Mouse (Mus musculus) hindbrain, embryonic 16.5 days (tissue): ENCODE measurements around the gene Trim7. TPM values are rescaled to one million over a fixed set of nuclear protein-coding genes. Genes with fewer than 3 reads are reported as not detected.
"Not testable (repeated sequence)": the region's sequence is repeated elsewhere in the genome, so short reads cannot be mapped to it uniquely, and the experiment has no call there.

Experiments
- ATAC-seq: fragments of 200-750 bp; cut with Nextera tagmentation; 2 replicates; pipeline ENCODE4 v1.8.0; 2017; ENCODE audit warnings: moderate TSS enrichment, moderate library complexity
- H3K27ac ChIP-seq: fragments of 300-500 bp; sonication (generic); 2 replicates; pipeline ENCODE4 v1.5.1; 2014; ENCODE audit warnings: low read depth, mild to moderate bottlenecking, control low read depth, low read length, moderate library complexity
- H3K27me3 ChIP-seq: fragments of 300-500 bp; sonication (generic); replicated peaks from 2 replicates; pipeline ENCODE4 v1.6.1; 2014; ENCODE audit warnings: low read length; ENCODE audit not compliant: control insufficient read depth, insufficient read depth
- H3K36me3 ChIP-seq: fragments of 300-500 bp; sonication (generic); 2 replicates; pipeline ENCODE4 v1.6.1; 2014; ENCODE audit warnings: mild to moderate bottlenecking, low read length, moderate library complexity, mixed read lengths; ENCODE audit not compliant: control insufficient read depth, insufficient read depth
- H3K4me1 ChIP-seq: fragments of 300-500 bp; sonication (generic); 2 replicates; pipeline ENCODE4 v1.6.1; 2014; ENCODE audit warnings: low read depth, low read length; ENCODE audit not compliant: control insufficient read depth, insufficient read depth
- H3K4me2 ChIP-seq: fragments of 300-500 bp; sonication (generic); 2 replicates; pipeline ENCODE4 v1.6.1; 2014; ENCODE audit warnings: mild to moderate bottlenecking, low read length, control low read depth, moderate library complexity
- H3K4me3 ChIP-seq: fragments of 300-500 bp; sonication (generic); 2 replicates; pipeline ENCODE4 v1.5.1; 2014; ENCODE audit warnings: mild to moderate bottlenecking, low read length, control low read depth, moderate library complexity
- H3K9ac ChIP-seq: fragments of 300-500 bp; sonication (generic); 2 replicates; pipeline ENCODE4 v1.6.1; 2014; ENCODE audit warnings: low read depth, mild to moderate bottlenecking, control low read depth, low read length, moderate library complexity
- H3K9me3 ChIP-seq: fragments of 300-500 bp; sonication (generic); 2 replicates; pipeline ENCODE4 v1.6.1; 2014; ENCODE audit warnings: mild to moderate bottlenecking, low read length, moderate library complexity; ENCODE audit not compliant: control insufficient read depth
- WGBS: fragments of 180-500 bp; shearing (Covaris S2); extraction: QIAGEN DNeasy Blood & Tissue Kit; methylation state at CpG from one replicate; pipeline ENCODE4 v1.1.7; 2014; 5-methylcytosine and 5-hydroxymethylcytosine counted together
- polyA plus RNA-seq: library from polyadenylated mRNA; unstranded; fragments of >200 nt; fragmentation: Nextera tagmentation; extraction: Ambion mirVana; gene quantifications from 2 replicates; pipeline ENCODE4 v1.2.1, GENCODE M21; 2015

The Trim7 gene
- polyA plus RNA-seq, 1 experiment from 2014 or later, result 2.7 TPM

GRCm38 (mm10) chr11:48898812-48899431 lies 73.0 kb downstream of the Trim7 start:
- H3K9me3 ChIP-seq, result no peaks in the 10 kb centered on the region
- no peak overlapping the region for H3K4me3 ChIP-seq
- ATAC-seq, result no peak
- no peaks in the 10 kb centered on the region for H3K36me3 ChIP-seq
- H3K4me1 ChIP-seq, result no peaks in the 10 kb centered on the region
- H3K27ac ChIP-seq, result no peak overlapping the region
- 75% methylated on average over 2 of the region's 2 CpGs for WGBS
- H3K27me3 ChIP-seq, result no peaks in the 10 kb centered on the region
- no peak overlapping the region for H3K9ac ChIP-seq
- H3K4me2 ChIP-seq, result no peak overlapping the region

DNA sequence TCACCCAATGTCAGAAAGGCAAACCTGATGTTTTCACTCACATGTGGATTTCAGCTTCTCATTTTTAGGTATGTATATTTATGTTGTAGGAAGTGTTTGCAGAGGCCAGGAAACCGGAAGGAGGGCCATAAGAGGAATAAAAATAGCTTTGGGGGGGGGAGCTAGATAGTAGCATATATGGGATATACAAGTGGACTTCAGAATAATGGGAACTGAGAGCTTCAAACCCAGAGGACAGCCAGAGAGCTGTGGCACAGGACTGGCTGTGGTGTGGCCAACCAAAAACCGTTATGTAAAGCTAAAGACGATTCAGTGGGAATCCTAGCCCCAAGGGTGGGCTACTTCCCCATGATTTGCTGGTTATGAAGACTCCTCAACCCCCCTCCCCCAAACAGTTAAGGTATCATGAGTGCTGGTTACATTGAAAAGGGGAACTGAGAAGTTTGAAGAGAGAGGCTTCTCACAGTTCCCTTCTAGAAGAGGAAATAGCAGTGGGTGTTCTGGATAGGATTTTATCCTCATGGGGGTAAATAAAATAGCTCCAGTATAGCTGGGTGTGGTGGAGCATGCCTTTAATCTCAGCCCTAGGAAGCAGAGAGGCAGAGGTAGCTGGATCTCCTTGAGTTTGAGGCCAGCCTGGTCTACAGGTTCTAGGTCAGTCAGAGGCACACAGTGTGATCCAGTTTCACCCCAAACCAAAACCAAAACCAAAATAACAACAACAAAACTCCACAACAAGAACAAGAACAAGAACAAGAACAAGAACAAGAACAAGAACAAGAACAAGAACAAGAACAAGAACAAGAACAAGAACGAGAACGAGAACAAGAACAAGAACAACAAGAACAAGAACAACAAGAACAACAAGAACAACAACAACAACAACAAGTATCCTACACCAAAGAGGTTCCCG lies 75.0 kb downstream of the Trim7 start:
- H3K4me3 ChIP-seq, H3K4me2 ChIP-seq, H3K27me3 ChIP-seq, H3K4me1 ChIP-seq, H3K36me3 ChIP-seq, H3K9me3 ChIP-seq, H3K9ac ChIP-seq, ATAC-seq, H3K27ac ChIP-seq: not testable (repeated sequence)
- 91% methylated on average over 5 of the region's 6 CpGs for WGBS

DNA sequence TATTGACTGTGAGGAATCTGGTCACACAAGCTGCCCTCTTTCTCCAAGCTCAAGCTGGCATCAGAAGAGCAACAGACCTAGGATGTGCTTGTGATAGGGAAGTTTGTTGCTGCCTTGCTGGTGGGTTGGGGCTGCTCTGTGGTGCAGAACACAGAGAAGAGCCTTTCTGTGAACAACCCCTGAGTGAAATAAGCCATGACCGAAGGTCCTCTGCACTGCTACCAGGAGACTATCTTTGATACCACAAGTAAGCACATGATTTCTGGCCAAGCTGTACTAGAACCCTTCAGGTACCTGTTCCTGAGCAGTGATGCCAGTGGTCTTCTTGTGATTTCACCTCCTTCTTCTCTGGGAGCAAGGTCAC lies 75.6 kb downstream of the Trim7 start:
- not testable (repeated sequence) for ATAC-seq, H3K36me3 ChIP-seq, H3K4me3 ChIP-seq, H3K27me3 ChIP-seq, H3K4me2 ChIP-seq, H3K9ac ChIP-seq, H3K27ac ChIP-seq, H3K9me3 ChIP-seq, H3K4me1 ChIP-seq
- 100% methylated on average over 1 of the region's 1 CpGs for whole genome bisulfite sequencing

Other genes with a start within 250 kb of the Trim7 start
- 343 and 349 TPM in 2 replicates for gene Rack1, start 25.8 kb upstream of the Trim7 start, polyA plus RNA-seq
- 6.5 and 7.1 TPM in 2 replicates for gene Trim41, start 8.8 kb upstream of the Trim7 start, polyA plus RNA-seq
- 1.1 and 2.3 TPM in 2 replicates for gene Gm12184, start 515 bp downstream of the Trim7 start, polyA plus RNA-seq
- gene Irgm1, start 45.5 kb downstream of the Trim7 start, polyA plus RNA-seq, result 3.6 and 5.4 TPM in 2 replicates
- gene Gm5431, start 76.1 kb downstream of the Trim7 start, polyA plus RNA-seq, result 0.16 and 0.18 TPM in 2 replicates
- gene Psme2b, start 120.0 kb downstream of the Trim7 start, polyA plus RNA-seq, result 1.4 and 6.2 TPM in 2 replicates
- gene Olfr56, start 152.7 kb downstream of the Trim7 start, polyA plus RNA-seq, result not detected in 2 replicates
- gene 9930111J21Rik1, start 153.3 kb downstream of the Trim7 start, polyA plus RNA-seq, result 0.24 and 0.46 TPM in 2 replicates
- not detected in 2 replicates for gene Gm12185, start 166.1 kb downstream of the Trim7 start, polyA plus RNA-seq
- 0.09 and 0.25 TPM in 2 replicates for gene Tgtp1, start 168.0 kb downstream of the Trim7 start, polyA plus RNA-seq
- 0.29 and 0.40 TPM in 2 replicates for gene 9930111J21Rik2, start 225.1 kb downstream of the Trim7 start, polyA plus RNA-seq
- 0.09 TPM in 1 of 2 replicates, not detected in the other for gene Tgtp2, start 238.1 kb downstream of the Trim7 start, polyA plus RNA-seq